Mouse (Mus musculus): Measurements from ENCODE around the gene Cyp46a1. TPM values are rescaled to one million over a fixed set of nuclear protein-coding genes. Genes with fewer than 3 reads are reported as not detected.
A peak's percentile ranks its signal among the peaks of the same experiment; 100 is the strongest.

Cyp46a1 gene
- polyA plus RNA-seq, 1 experiment from 2014 or later = 4.3 TPM

DNA sequence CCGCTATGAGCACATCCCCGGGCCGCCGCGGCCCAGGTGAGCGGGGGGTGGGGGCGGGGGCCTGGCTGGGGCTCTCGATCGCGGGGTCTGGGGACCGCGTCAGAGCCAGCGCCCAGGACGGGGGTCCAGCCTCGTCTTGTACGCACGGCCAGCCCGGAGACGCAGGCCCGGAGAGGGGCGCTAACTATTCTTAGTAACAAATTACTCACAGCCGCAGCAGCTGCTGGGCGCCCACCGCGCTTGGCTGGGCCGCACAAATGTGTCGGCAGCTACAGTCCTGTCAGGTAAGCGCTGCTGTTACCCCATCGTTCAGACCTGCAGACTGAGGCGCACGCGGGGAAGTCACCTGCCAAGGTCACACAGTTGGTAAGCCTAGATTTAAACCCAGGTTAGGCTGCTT lies 348 bp downstream of the Cyp46a1 start:
- 1% methylated on average over 30 of the region's 32 CpGs for WGBS (ENCODE audit: insufficient replicate concordance)
- Histone ChIP-seq H3K27ac (ENCODE audit: low read depth, low read length) (peak overlapping the region; percentile 51; the same call in 1 of the 2 replicates), H3K27me3 (ENCODE audit: control insufficient read depth, insufficient read depth, low read length) (peaks cover 43% of the 10 kb centered on the region), H3K4me3 (ENCODE audit: low read depth, low read length) (peak overlapping the region; percentile 62), H3K4me1 (ENCODE audit: control insufficient read depth, insufficient read depth, low read length) (peaks cover 9% of the 10 kb centered on the region), H3K9ac (ENCODE audit: low read depth, low read length) (peak overlapping the region; percentile 69), H3K4me2 (peak overlapping the region; percentile 97), H3K9me3 (replicated peaks; ENCODE audit: control insufficient read depth, low read length) (no peaks in the 10 kb centered on the region), H3K36me3 (ENCODE audit: control insufficient read depth, insufficient read depth, low read length) (no peaks in the 10 kb centered on the region)
- no peak; the same call in none of the 2 replicates for ATAC-seq (replicated peaks; ENCODE audit: insufficient number of reproducible peaks, low FRiP score, low TSS enrichment)

- H3K9me3 ChIP-seq (replicated peaks; ENCODE audit: control insufficient read depth, low read length) = no peaks in the 10 kb centered on the region
- peak overlapping the region; percentile 24 for H3K4me2 ChIP-seq
- H3K36me3 ChIP-seq (ENCODE audit: control insufficient read depth, insufficient read depth, low read length) = no peaks in the 10 kb centered on the region
- H3K4me3 ChIP-seq (ENCODE audit: low read depth, low read length) = no peak overlapping the region
- peaks cover 40% of the 10 kb centered on the region for H3K27me3 ChIP-seq (ENCODE audit: control insufficient read depth, insufficient read depth, low read length)
- H3K4me1 ChIP-seq (ENCODE audit: control insufficient read depth, insufficient read depth, low read length) = peaks cover 3% of the 10 kb centered on the region
- peak overlapping the region; percentile 28; the same call in 1 of the 2 replicates for H3K9ac ChIP-seq (ENCODE audit: low read depth, low read length)
- H3K27ac ChIP-seq (ENCODE audit: low read depth, low read length) = no peak overlapping the region
- no peak for ATAC-seq (replicated peaks; ENCODE audit: insufficient number of reproducible peaks, low FRiP score, low TSS enrichment)
- WGBS (ENCODE audit: insufficient replicate concordance) = 18% methylated on average over 14 of the region's 14 CpGs
Observed at GRCm38 (mm10) chr12:108338572-108339190, 4.5 kb downstream of the Cyp46a1 start.

- WGBS (ENCODE audit: insufficient replicate concordance) = 75% methylated on average over 8 of the region's 8 CpGs
- Histone ChIP-seq H3K9ac (ENCODE audit: low read depth, low read length) (no peak overlapping the region), H3K27me3 (ENCODE audit: control insufficient read depth, insufficient read depth, low read length) (peaks cover 31% of the 10 kb centered on the region), H3K4me2 (no peak overlapping the region), H3K27ac (ENCODE audit: low read depth, low read length) (no peak overlapping the region), H3K36me3 (ENCODE audit: control insufficient read depth, insufficient read depth, low read length) (no peaks in the 10 kb centered on the region), H3K9me3 (replicated peaks; ENCODE audit: control insufficient read depth, low read length) (no peaks in the 10 kb centered on the region), H3K4me3 (ENCODE audit: low read depth, low read length) (no peak overlapping the region), H3K4me1 (ENCODE audit: control insufficient read depth, insufficient read depth, low read length) (no peaks in the 10 kb centered on the region; the same call in 1 of the 2 replicates)
- ATAC-seq (replicated peaks; ENCODE audit: insufficient number of reproducible peaks, low FRiP score, low TSS enrichment) = no peak
Observed at GRCm38 (mm10) chr12:108348151-108348550, 14.0 kb downstream of the Cyp46a1 start.

DNA sequence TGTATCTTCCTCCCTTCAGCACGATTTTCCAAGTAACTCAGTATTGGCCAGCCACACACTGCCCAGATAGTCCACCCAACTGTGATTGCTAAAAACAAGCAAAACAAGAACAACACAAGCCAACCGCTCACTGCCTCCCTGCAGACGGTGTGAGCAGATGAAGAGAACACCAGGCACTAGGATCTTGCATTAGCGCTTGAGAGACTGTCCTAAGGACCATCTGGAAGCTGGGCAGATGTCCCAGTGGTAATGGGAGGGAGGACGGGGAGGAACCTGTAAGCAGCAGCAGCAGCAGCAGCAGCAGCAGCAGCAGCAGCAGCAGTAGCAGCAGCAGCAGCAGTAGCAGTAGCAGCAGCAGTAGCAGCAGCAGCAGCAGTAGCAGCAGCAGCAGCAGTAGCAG lies 14.8 kb downstream of the Cyp46a1 start:
- Histone ChIP-seq H3K27ac (ENCODE audit: low read depth, low read length) (no peak overlapping the region), H3K36me3 (ENCODE audit: control insufficient read depth, insufficient read depth, low read length) (no peaks in the 10 kb centered on the region), H3K4me3 (ENCODE audit: low read depth, low read length) (no peak overlapping the region), H3K27me3 (ENCODE audit: control insufficient read depth, insufficient read depth, low read length) (peaks cover 40% of the 10 kb centered on the region), H3K4me1 (ENCODE audit: control insufficient read depth, insufficient read depth, low read length) (no peaks in the 10 kb centered on the region; the same call in 1 of the 2 replicates), H3K9me3 (replicated peaks; ENCODE audit: control insufficient read depth, low read length) (no peaks in the 10 kb centered on the region), H3K9ac (ENCODE audit: low read depth, low read length) (no peak overlapping the region), H3K4me2 (no peak overlapping the region)
- ATAC-seq (replicated peaks; ENCODE audit: insufficient number of reproducible peaks, low FRiP score, low TSS enrichment) = no peak
- WGBS (ENCODE audit: insufficient replicate concordance) = 66% methylated on average over 5 of the region's 5 CpGs

- Histone ChIP-seq H3K4me3 (ENCODE audit: low read depth, low read length) (no peak overlapping the region), H3K4me1 (ENCODE audit: control insufficient read depth, insufficient read depth, low read length) (no peaks in the 10 kb centered on the region; the same call in 1 of the 2 replicates), H3K27ac (ENCODE audit: low read depth, low read length) (no peak overlapping the region), H3K36me3 (ENCODE audit: control insufficient read depth, insufficient read depth, low read length) (no peaks in the 10 kb centered on the region), H3K4me2 (no peak overlapping the region), H3K9ac (ENCODE audit: low read depth, low read length) (no peak overlapping the region), H3K9me3 (replicated peaks; ENCODE audit: control insufficient read depth, low read length) (peaks cover 3% of the 10 kb centered on the region; the same call in 1 of the 2 replicates), H3K27me3 (ENCODE audit: control insufficient read depth, insufficient read depth, low read length) (peaks cover 46% of the 10 kb centered on the region)
- 84% methylated on average over 10 of the region's 10 CpGs for WGBS (ENCODE audit: insufficient replicate concordance)
- no peak for ATAC-seq (replicated peaks; ENCODE audit: insufficient number of reproducible peaks, low FRiP score, low TSS enrichment)
Observed at GRCm38 (mm10) chr12:108350931-108351330, 16.8 kb downstream of the Cyp46a1 start.

- peaks cover 5% of the 10 kb centered on the region; the same call in 1 of the 2 replicates for H3K9me3 ChIP-seq (replicated peaks; ENCODE audit: control insufficient read depth, low read length)
- H3K4me3 ChIP-seq (ENCODE audit: low read depth, low read length) = peak overlapping the region; percentile 18; the same call in 1 of the 2 replicates
- H3K4me1 ChIP-seq (ENCODE audit: control insufficient read depth, insufficient read depth, low read length) = no peaks in the 10 kb centered on the region; the same call in 1 of the 2 replicates
- no peak overlapping the region for H3K9ac ChIP-seq (ENCODE audit: low read depth, low read length)
- 7% methylated on average over 35 of the region's 35 CpGs for WGBS (ENCODE audit: insufficient replicate concordance)
- no peak for ATAC-seq (replicated peaks; ENCODE audit: insufficient number of reproducible peaks, low FRiP score, low TSS enrichment)
- no peaks in the 10 kb centered on the region for H3K36me3 ChIP-seq (ENCODE audit: control insufficient read depth, insufficient read depth, low read length)
- H3K27me3 ChIP-seq (ENCODE audit: control insufficient read depth, insufficient read depth, low read length) = peaks cover 46% of the 10 kb centered on the region
- H3K27ac ChIP-seq (ENCODE audit: low read depth, low read length) = no peak overlapping the region
- peak overlapping the region; percentile 51 for H3K4me2 ChIP-seq
Observed at GRCm38 (mm10) chr12:108352371-108353136, 18.4 kb downstream of the Cyp46a1 start.

DNA sequence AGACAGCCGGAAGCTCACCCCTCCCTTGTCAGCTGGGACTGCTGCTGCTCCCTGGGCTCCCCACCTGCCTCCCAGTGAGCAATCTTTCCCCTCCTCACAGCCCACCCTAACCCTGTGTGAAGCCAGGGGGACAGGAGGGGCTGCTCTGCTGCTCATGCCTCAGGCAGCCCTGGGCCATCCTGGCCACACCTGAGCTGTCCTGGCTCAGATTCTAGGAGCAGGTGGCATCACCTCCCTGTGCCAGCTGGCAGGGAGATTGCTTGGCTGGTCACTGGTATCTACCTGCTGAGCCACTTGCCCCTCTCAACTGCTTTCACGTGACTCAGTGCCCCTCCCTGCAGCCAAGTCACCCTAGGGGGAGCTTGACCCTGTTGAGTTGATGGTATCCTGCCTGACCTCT lies 20.1 kb downstream of the Cyp46a1 start:
- no peak overlapping the region for H3K4me3 ChIP-seq (ENCODE audit: low read depth, low read length)
- H3K36me3 ChIP-seq (ENCODE audit: control insufficient read depth, insufficient read depth, low read length) = no peaks in the 10 kb centered on the region
- peaks cover 5% of the 10 kb centered on the region; the same call in 1 of the 2 replicates for H3K9me3 ChIP-seq (replicated peaks; ENCODE audit: control insufficient read depth, low read length)
- 53% methylated on average over 2 of the region's 2 CpGs for WGBS (ENCODE audit: insufficient replicate concordance)
- H3K27ac ChIP-seq (ENCODE audit: low read depth, low read length) = no peak overlapping the region
- no peak for ATAC-seq (replicated peaks; ENCODE audit: insufficient number of reproducible peaks, low FRiP score, low TSS enrichment)
- no peak overlapping the region for H3K4me2 ChIP-seq
- peaks cover 41% of the 10 kb centered on the region for H3K27me3 ChIP-seq (ENCODE audit: control insufficient read depth, insufficient read depth, low read length)
- H3K9ac ChIP-seq (ENCODE audit: low read depth, low read length) = no peak overlapping the region
- no peaks in the 10 kb centered on the region; the same call in 1 of the 2 replicates for H3K4me1 ChIP-seq (ENCODE audit: control insufficient read depth, insufficient read depth, low read length)

- Histone ChIP-seq H3K4me2 (no peak overlapping the region), H3K4me3 (ENCODE audit: low read depth, low read length) (no peak overlapping the region), H3K4me1 (ENCODE audit: control insufficient read depth, insufficient read depth, low read length) (no peaks in the 10 kb centered on the region; the same call in 1 of the 2 replicates), H3K27ac (ENCODE audit: low read depth, low read length) (no peak overlapping the region), H3K27me3 (ENCODE audit: control insufficient read depth, insufficient read depth, low read length) (peaks cover 38% of the 10 kb centered on the region), H3K9ac (ENCODE audit: low read depth, low read length) (no peak overlapping the region), H3K9me3 (replicated peaks; ENCODE audit: control insufficient read depth, low read length) (peaks cover 5% of the 10 kb centered on the region; the same call in 1 of the 2 replicates), H3K36me3 (ENCODE audit: control insufficient read depth, insufficient read depth, low read length) (no peaks in the 10 kb centered on the region)
- 82% methylated on average over 1 of the region's 1 CpGs for WGBS (ENCODE audit: insufficient replicate concordance)
- no peak for ATAC-seq (replicated peaks; ENCODE audit: insufficient number of reproducible peaks, low FRiP score, low TSS enrichment)
Observed at GRCm38 (mm10) chr12:108355271-108355670, 21.1 kb downstream of the Cyp46a1 start.
